In the genomic region with DNA sequence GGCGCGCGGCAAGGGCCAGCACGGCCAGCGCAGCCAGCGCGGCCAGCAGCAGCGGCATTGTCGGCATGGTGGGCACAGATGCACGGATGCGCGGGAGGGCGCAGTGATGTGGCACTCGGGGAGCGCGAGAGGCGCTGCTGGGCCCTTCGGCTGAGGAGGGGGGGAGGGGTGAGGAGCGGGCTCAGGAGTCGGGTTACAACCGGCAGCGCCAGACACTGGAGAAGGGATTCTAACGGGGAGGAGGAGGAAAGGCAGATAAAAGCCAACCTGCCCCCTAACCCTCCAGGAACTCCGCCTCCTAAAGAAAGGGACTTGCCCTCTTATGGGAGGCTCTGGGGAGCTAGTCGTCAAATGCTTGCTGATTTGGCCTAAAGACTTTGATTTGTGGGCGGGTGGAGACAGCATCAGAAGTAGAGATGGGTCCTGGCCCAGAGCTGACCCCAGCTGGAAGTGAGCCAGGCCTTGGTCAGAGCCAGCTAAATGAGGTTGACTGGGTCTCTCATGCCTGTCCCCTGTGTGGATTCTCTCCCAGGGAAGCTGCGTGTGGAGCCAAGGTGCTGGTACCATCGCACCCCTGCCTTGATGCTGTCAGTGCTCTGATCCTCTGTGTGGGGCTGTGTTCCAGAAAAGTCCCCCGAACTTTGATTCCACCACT, we compare ENCODE assay signal across 8 mouse cellular contexts. TPM values are rescaled to one million over a fixed set of nuclear protein-coding genes. Genes with fewer than 3 reads are reported as not detected.
DNase-seq lines count a peak whose midpoint lies in the region; ATAC-seq and TF ChIP-seq lines count a peak whose summit lies in the region.

A gene (minus strand): TSS at position 230 of the 655 bp plus-strand sequence.

- 0 out of 2 replicates have a peak within 1 kb of the TSS, but pooled peaks have one; percentile 5 for H3K4me2 ChIP-seq in lung, postnatal 0 days (replicated peaks; ENCODE audit: low read depth, low read length)
- H3K4me2 ChIP-seq in embryonic facial prominence, embryonic 11.5 days (ENCODE audit: low read depth, low read length) = peak within 1 kb of the TSS; percentile 89
- H3K4me2 ChIP-seq in hindbrain, embryonic 13.5 days = peak within 1 kb of the TSS; percentile 57

- H3K27ac ChIP-seq in lung, postnatal 0 days (ENCODE audit: low read length) = no peak within 1 kb of the TSS
- H3K27ac ChIP-seq in embryonic facial prominence, embryonic 11.5 days (replicated peaks; ENCODE audit: low read depth, low read length) = no peak within 1 kb of the TSS
- no peak within 1 kb of the TSS for H3K27ac ChIP-seq in hindbrain, embryonic 13.5 days
- H3K27ac ChIP-seq in midbrain, embryonic 10.5 days (replicated peaks) = peak within 1 kb of the TSS; percentile 84

- WGBS in lung, postnatal 0 days = 1% methylated on average over 26 of the region's 29 CpGs
- WGBS in embryonic facial prominence, embryonic 11.5 days = 2% methylated on average over 28 of the region's 29 CpGs
- WGBS in hindbrain, embryonic 13.5 days = 3% methylated on average over 28 of the region's 29 CpGs
- WGBS in midbrain, embryonic 10.5 days = 1% methylated on average over 29 of the region's 29 CpGs

- no peak within 1 kb of the TSS for H3K4me3 ChIP-seq in lung, postnatal 0 days (ENCODE audit: low read depth, low read length)
- H3K4me3 ChIP-seq in embryonic facial prominence, embryonic 11.5 days (ENCODE audit: low read depth, low read length) = peak within 1 kb of the TSS; percentile 36
- H3K4me3 ChIP-seq in hindbrain, embryonic 13.5 days = peak within 1 kb of the TSS; percentile 27
- peak within 1 kb of the TSS; percentile 56 for H3K4me3 ChIP-seq in midbrain, embryonic 10.5 days

- H3K9me3 ChIP-seq in lung, postnatal 0 days (ENCODE audit: low read length) = no peaks in the 10 kb centered on the region
- H3K9me3 ChIP-seq in embryonic facial prominence, embryonic 11.5 days (replicated peaks; ENCODE audit: control insufficient read depth, low read length) = no peaks in the 10 kb centered on the region
- no peaks in the 10 kb centered on the region for H3K9me3 ChIP-seq in hindbrain, embryonic 13.5 days
- no peaks in the 10 kb centered on the region for H3K9me3 ChIP-seq in midbrain, embryonic 10.5 days (replicated peaks)

- no peak for TF ChIP-seq EP300 in lung, postnatal 0 days (IDR thresholded peaks at IDR 0.05)

- DNase-seq in lung, postnatal 0 days (ENCODE audit: low spot score) = peak; percentile 76
- no peak for DNase-seq in lung, adult 18-20 months
- peak; percentile 92 for DNase-seq in embryonic facial prominence, embryonic 11.5 days (ENCODE audit: low spot score)
- DNase-seq in midbrain, embryonic 10.5 days (ENCODE audit: low spot score) = peak; percentile 91
- peak; percentile 87 for DNase-seq in yolk sac, embryonic 10.5 days (ENCODE audit: low spot score)
- no peak for DNase-seq in left cerebral cortex, adult 9 months (ENCODE audit: low spot score in 2 of 2)

- TF ChIP-seq CTCF in lung, postnatal 0 days (IDR thresholded peaks at IDR 0.05) = peak; percentile 35; the same call in 1 of the 2 replicates

- H3K4me1 ChIP-seq in lung, postnatal 0 days (ENCODE audit: insufficient read depth, low read depth, low read length) = no peaks in the 10 kb centered on the region
- H3K4me1 ChIP-seq in embryonic facial prominence, embryonic 11.5 days (ENCODE audit: control insufficient read depth, insufficient read depth, low read length) = no peaks in the 10 kb centered on the region; the same call in none of the 2 replicates
- H3K4me1 ChIP-seq in hindbrain, embryonic 13.5 days (replicated peaks) = peaks cover 14% of the 10 kb centered on the region
- peaks cover 30% of the 10 kb centered on the region for H3K4me1 ChIP-seq in midbrain, embryonic 10.5 days

- peaks cover 19% of the 10 kb centered on the region; the same call in 1 of the 2 replicates for H3K27me3 ChIP-seq in lung, postnatal 0 days (replicated peaks; ENCODE audit: insufficient read depth, low read length)
- peaks cover 2% of the 10 kb centered on the region; the same call in 1 of the 2 replicates for H3K27me3 ChIP-seq in embryonic facial prominence, embryonic 11.5 days (ENCODE audit: control insufficient read depth, insufficient read depth, low read length)
- H3K27me3 ChIP-seq in hindbrain, embryonic 13.5 days = peaks cover 57% of the 10 kb centered on the region
- peaks cover 57% of the 10 kb centered on the region for H3K27me3 ChIP-seq in midbrain, embryonic 10.5 days (ENCODE audit: low read depth, poor library complexity, severe bottlenecking)

- no peak within 1 kb of the TSS for H3K9ac ChIP-seq in lung, postnatal 0 days (replicated peaks; ENCODE audit: low read depth)
- H3K9ac ChIP-seq in embryonic facial prominence, embryonic 11.5 days (replicated peaks; ENCODE audit: low read length) = peak within 1 kb of the TSS; percentile 60
- H3K9ac ChIP-seq in hindbrain, embryonic 13.5 days = peak within 1 kb of the TSS; percentile 66

- no peaks in the 10 kb centered on the region for H3K36me3 ChIP-seq in lung, postnatal 0 days (ENCODE audit: insufficient read depth, low read length)
- H3K36me3 ChIP-seq in embryonic facial prominence, embryonic 11.5 days (replicated peaks; ENCODE audit: control insufficient read depth, insufficient read depth, low read depth, low read length) = no peaks in the 10 kb centered on the region
- H3K36me3 ChIP-seq in hindbrain, embryonic 13.5 days = no peaks in the 10 kb centered on the region
- H3K36me3 ChIP-seq in midbrain, embryonic 10.5 days = no peaks in the 10 kb centered on the region

- peak; percentile 73 for ATAC-seq in lung, postnatal 0 days
- peak; percentile 86 for ATAC-seq in embryonic facial prominence, embryonic 11.5 days (replicated peaks; ENCODE audit: insufficient number of reproducible peaks, low FRiP score, low TSS enrichment, low read depth)
- ATAC-seq in hindbrain, embryonic 13.5 days (ENCODE audit: low FRiP score) = peak; percentile 57
- ATAC-seq in activated CD4-positive, CD25-positive, alpha-beta regulatory T cell, adult 4 months = no peak

RNA-seq across cellular contexts. Expression of the gene that starts here (rescaled TPM):
- polyA plus RNA-seq in lung, postnatal 0 days (2015; fragmentation: Nextera tagmentation; extraction: Ambion mirVana) = 3.4 and 4.1 TPM in 2 replicates
- polyA plus RNA-seq in embryonic facial prominence, embryonic 11.5 days (2014; fragmentation: Nextera tagmentation; extraction: Ambion mirVana) = 3.6 and 6.0 TPM in 2 replicates
- 1.1 and 2.3 TPM in 2 replicates for polyA plus RNA-seq in hindbrain, embryonic 13.5 days (2015; fragmentation: Nextera tagmentation; extraction: Ambion mirVana)
- polyA plus RNA-seq in midbrain, embryonic 10.5 days (2016; fragmentation: Nextera tagmentation; extraction: Ambion mirVana) = 3.5 and 4.9 TPM in 2 replicates
- not detected for polyA plus RNA-seq in activated CD4-positive, CD25-positive, alpha-beta regulatory T cell, adult 4 months (2017; shearing (Covaris generic))

Comparison
In these comparisons a context has a peak if more than half of its experiments do, and no peak if none do; other contexts are left out.
1. DNase-seq: peak in lung, postnatal 0 days (single experiment), embryonic facial prominence, embryonic 11.5 days (single experiment), midbrain, embryonic 10.5 days (single experiment) and yolk sac, embryonic 10.5 days (single experiment); none in lung, adult 18-20 months (0 of 2) and left cerebral cortex, adult 9 months (0 of 2).
2. H3K4me2 ChIP-seq: peak in every context shown above with its lines; median percentile 89 in embryonic facial prominence, embryonic 11.5 days; 57 in hindbrain, embryonic 13.5 days; 5 in lung, postnatal 0 days.